Mouse (Mus musculus) lung, embryonic 14.5 days (tissue): Measurements from ENCODE around the gene Ccpg1os. TPM values are rescaled to one million over a fixed set of nuclear protein-coding genes. Genes with fewer than 3 reads are reported as not detected.

ENCODE experiments used
- ATAC-seq: fragments of 200-750 bp; cut with Nextera tagmentation; 2 replicates; pipeline ENCODE4 v1.8.0; 2017; ENCODE audit warnings: mild to moderate bottlenecking, moderate TSS enrichment, moderate library complexity; ENCODE audit not compliant: insufficient read depth
- DNase-seq: peaks from one replicate; pipeline ENCODE4 v3.0.0-alpha.2; 2015
- H3K27ac ChIP-seq: fragments of 300-500 bp; sonication (generic); 2 replicates; pipeline ENCODE4 v1.5.1; 2014; ENCODE audit warnings: low read depth, mild to moderate bottlenecking, moderate library complexity
- H3K27me3 ChIP-seq: fragments of 300-500 bp; sonication (generic); 2 replicates; pipeline ENCODE4 v1.6.1; 2014; ENCODE audit warnings: low read length, control low read depth; ENCODE audit not compliant: insufficient read depth
- H3K36me3 ChIP-seq: fragments of 300-500 bp; sonication (generic); 2 replicates; pipeline ENCODE4 v1.6.1; 2014; ENCODE audit warnings: control low read depth; ENCODE audit not compliant: insufficient read depth
- H3K4me1 ChIP-seq: fragments of 300-500 bp; sonication (generic); 2 replicates; pipeline ENCODE4 v1.6.1; 2014; ENCODE audit warnings: antibody characterized with exemption, control low read depth; ENCODE audit not compliant: insufficient read depth
- H3K4me2 ChIP-seq: fragments of 300-500 bp; sonication (generic); 2 replicates; pipeline ENCODE4 v1.6.1; 2014; ENCODE audit warnings: mild to moderate bottlenecking
- H3K4me3 ChIP-seq: fragments of 300-500 bp; sonication (generic); 2 replicates; pipeline ENCODE4 v1.5.1; 2014; ENCODE audit warnings: low read depth, low read length
- H3K9ac ChIP-seq: fragments of 300-500 bp; sonication (generic); 2 replicates; pipeline ENCODE4 v1.6.1; 2014
- H3K9me3 ChIP-seq: fragments of 300-500 bp; sonication (generic); 2 replicates; pipeline ENCODE4 v1.6.1; 2016; ENCODE audit warnings: low read depth, low read length, control low read depth
- CTCF ChIP-seq: IDR thresholded peaks from 2 replicates; pipeline ENCODE4 v1.5.1; 2016; ENCODE audit warnings: antibody characterized with exemption, low read depth
- WGBS: fragments of 180-500 bp; shearing (Covaris S2); extraction: QIAGEN DNeasy Blood & Tissue Kit; methylation state at CpG from one replicate; pipeline ENCODE4 v1.1.7; 2014; 5-methylcytosine and 5-hydroxymethylcytosine counted together
- polyA plus RNA-seq: library from polyadenylated mRNA; unstranded; fragments of >200 nt; fragmentation: Nextera tagmentation; extraction: Ambion mirVana; gene quantifications from 2 replicates; pipeline ENCODE4 v1.2.1, GENCODE M21; 2014

Gene Ccpg1os
- polyA plus RNA-seq, 1 experiment from 2014 or later = 9.8 TPM

GRCm38 (mm10) chr9:72987703-72988102, 2.5 kb upstream of the Ccpg1os start:
- Histone ChIP-seq H3K27me3 (no peaks in the 10 kb centered on the region), H3K4me1 (peaks cover 4% of the 10 kb centered on the region; the same call in 1 of the 2 replicates), H3K4me2 (no peak overlapping the region), H3K9ac (no peak overlapping the region), H3K9me3 (no peaks in the 10 kb centered on the region), H3K4me3 (no peak overlapping the region), H3K36me3 (no peaks in the 10 kb centered on the region), H3K27ac (no peak overlapping the region)
- no peak for DNase-seq
- 59% methylated on average over 3 of the region's 3 CpGs for whole genome bisulfite sequencing
- no peak for TF ChIP-seq CTCF
- no peak for ATAC-seq

GRCm38 (mm10) chr9:72983066-72983465, 2.1 kb downstream of the Ccpg1os start:
- no peak overlapping the region for H3K4me2 ChIP-seq
- H3K27me3 ChIP-seq = no peaks in the 10 kb centered on the region
- no peak for TF ChIP-seq CTCF
- H3K4me3 ChIP-seq = no peak overlapping the region
- 51% methylated on average over 2 of the region's 2 CpGs for WGBS
- no peaks in the 10 kb centered on the region for H3K9me3 ChIP-seq
- DNase-seq (no peak), ATAC-seq (no peak)
- H3K27ac ChIP-seq = no peak overlapping the region
- no peak overlapping the region for H3K9ac ChIP-seq
- no peaks in the 10 kb centered on the region for H3K36me3 ChIP-seq
- peaks cover 4% of the 10 kb centered on the region; the same call in 1 of the 2 replicates for H3K4me1 ChIP-seq

- WGBS = 86% methylated on average over 1 of the region's 1 CpGs
- no peaks in the 10 kb centered on the region for H3K9me3 ChIP-seq
- no peak for ATAC-seq
- H3K4me2 ChIP-seq = no peak overlapping the region
- DNase-seq = no peak
- H3K27ac ChIP-seq = no peak overlapping the region
- no peaks in the 10 kb centered on the region for H3K36me3 ChIP-seq
- TF ChIP-seq CTCF = no peak
- no peaks in the 10 kb centered on the region for H3K27me3 ChIP-seq
- H3K9ac ChIP-seq = no peak overlapping the region
- no peak overlapping the region for H3K4me3 ChIP-seq
- no peaks in the 10 kb centered on the region for H3K4me1 ChIP-seq
Observed at GRCm38 (mm10) chr9:72975242-72975641, 9.9 kb downstream of the Ccpg1os start.

GRCm38 (mm10) chr9:72974734-72975133, 10.4 kb downstream of the Ccpg1os start:
- Histone ChIP-seq H3K4me1 (no peaks in the 10 kb centered on the region), H3K9me3 (no peaks in the 10 kb centered on the region), H3K27me3 (no peaks in the 10 kb centered on the region), H3K9ac (no peak overlapping the region), H3K36me3 (no peaks in the 10 kb centered on the region), H3K4me2 (no peak overlapping the region), H3K27ac (no peak overlapping the region), H3K4me3 (no peak overlapping the region)
- WGBS = 85% methylated on average over 5 of the region's 5 CpGs
- DNase-seq (no peak), ATAC-seq (no peak)
- no peak for TF ChIP-seq CTCF

GRCm38 (mm10) chr9:72972984-72973383, 12.2 kb downstream of the Ccpg1os start:
- no peak overlapping the region for H3K9ac ChIP-seq
- no peak for TF ChIP-seq CTCF
- ATAC-seq = no peak
- H3K27me3 ChIP-seq = no peaks in the 10 kb centered on the region
- H3K4me2 ChIP-seq = no peak overlapping the region
- H3K36me3 ChIP-seq = no peaks in the 10 kb centered on the region
- no peak overlapping the region for H3K27ac ChIP-seq
- no peaks in the 10 kb centered on the region for H3K4me1 ChIP-seq
- H3K9me3 ChIP-seq = no peaks in the 10 kb centered on the region
- DNase-seq = no peak
- H3K4me3 ChIP-seq = no peak overlapping the region

GRCm38 (mm10) chr9:72972435-72972834, 12.7 kb downstream of the Ccpg1os start:
- no peak overlapping the region for H3K4me2 ChIP-seq
- ATAC-seq (no peak), DNase-seq (no peak)
- 74% methylated on average over 5 of the region's 5 CpGs for WGBS
- H3K36me3 ChIP-seq = no peaks in the 10 kb centered on the region
- no peaks in the 10 kb centered on the region for H3K27me3 ChIP-seq
- TF ChIP-seq CTCF = no peak
- no peaks in the 10 kb centered on the region for H3K9me3 ChIP-seq
- no peak overlapping the region for H3K4me3 ChIP-seq
- no peak overlapping the region for H3K27ac ChIP-seq
- H3K9ac ChIP-seq = no peak overlapping the region
- no peaks in the 10 kb centered on the region for H3K4me1 ChIP-seq

- Histone ChIP-seq H3K27ac (no peak overlapping the region), H3K36me3 (no peaks in the 10 kb centered on the region), H3K4me3 (no peak overlapping the region), H3K9ac (no peak overlapping the region), H3K9me3 (no peaks in the 10 kb centered on the region), H3K4me2 (no peak overlapping the region), H3K4me1 (no peaks in the 10 kb centered on the region), H3K27me3 (no peaks in the 10 kb centered on the region)
- no peak for DNase-seq
- 64% methylated on average over 7 of the region's 7 CpGs for WGBS
- no peak for TF ChIP-seq CTCF
- 0 out of 2 replicates have a peak, but pooled peaks have one; percentile 21 for ATAC-seq
Observed at GRCm38 (mm10) chr9:72969874-72970273, 15.3 kb downstream of the Ccpg1os start.
